Mouse (Mus musculus) embryonic facial prominence, embryonic 15.5 days (tissue): ENCODE data around the gene Lrp6. TPM values are rescaled to one million over a fixed set of nuclear protein-coding genes. Genes with fewer than 3 reads are reported as not detected.

Source experiments
- ATAC-seq: fragments of 200-750 bp; cut with Nextera tagmentation; 2 replicates; pipeline ENCODE4 v1.8.0; 2017; ENCODE audit warnings: low read depth, moderate TSS enrichment; ENCODE audit not compliant: insufficient number of reproducible peaks, low FRiP score, low TSS enrichment
- H3K27ac ChIP-seq: fragments of 300-500 bp; sonication (generic); replicated peaks from 2 replicates; pipeline ENCODE4 v1.5.1; 2015; ENCODE audit warnings: mild to moderate bottlenecking, inconsistent platforms
- H3K27me3 ChIP-seq: fragments of 300-500 bp; sonication (generic); 2 replicates; pipeline ENCODE4 v1.6.1; 2015; ENCODE audit warnings: inconsistent platforms
- H3K36me3 ChIP-seq: fragments of 300-500 bp; sonication (generic); 2 replicates; pipeline ENCODE4 v1.6.1; 2015; ENCODE audit warnings: mild to moderate bottlenecking, inconsistent platforms
- H3K4me1 ChIP-seq: fragments of 300-500 bp; sonication (generic); 2 replicates; pipeline ENCODE4 v1.6.1; 2015; ENCODE audit warnings: inconsistent platforms
- H3K4me2 ChIP-seq: fragments of 300-500 bp; sonication (generic); replicated peaks from 2 replicates; pipeline ENCODE4 v1.6.1; 2015; ENCODE audit warnings: mild to moderate bottlenecking, inconsistent platforms
- H3K4me3 ChIP-seq: fragments of 300-500 bp; sonication (generic); replicated peaks from 2 replicates; pipeline ENCODE4 v1.5.1; 2015; ENCODE audit warnings: mild to moderate bottlenecking, inconsistent platforms
- H3K9ac ChIP-seq: fragments of 300-500 bp; sonication (generic); 2 replicates; pipeline ENCODE4 v1.6.1; 2015; ENCODE audit warnings: inconsistent platforms
- H3K9me3 ChIP-seq: fragments of 300-500 bp; sonication (generic); replicated peaks from 2 replicates; pipeline ENCODE4 v1.6.1; 2016; ENCODE audit warnings: inconsistent platforms
- WGBS: fragments of 180-500 bp; shearing (Covaris S2); methylation state at CpG from one replicate; pipeline ENCODE4 v1.1.7; 2015; 5-methylcytosine and 5-hydroxymethylcytosine counted together
- polyA plus RNA-seq: library from polyadenylated mRNA; unstranded; fragments of >200 nt; fragmentation: Nextera tagmentation; extraction: Ambion mirVana; gene quantifications from 2 replicates; pipeline ENCODE4 v1.2.1, GENCODE M21; 2015

Lrp6 gene
- polyA plus RNA-seq, 1 experiment from 2014 or later, result 31.1 TPM

DNA sequence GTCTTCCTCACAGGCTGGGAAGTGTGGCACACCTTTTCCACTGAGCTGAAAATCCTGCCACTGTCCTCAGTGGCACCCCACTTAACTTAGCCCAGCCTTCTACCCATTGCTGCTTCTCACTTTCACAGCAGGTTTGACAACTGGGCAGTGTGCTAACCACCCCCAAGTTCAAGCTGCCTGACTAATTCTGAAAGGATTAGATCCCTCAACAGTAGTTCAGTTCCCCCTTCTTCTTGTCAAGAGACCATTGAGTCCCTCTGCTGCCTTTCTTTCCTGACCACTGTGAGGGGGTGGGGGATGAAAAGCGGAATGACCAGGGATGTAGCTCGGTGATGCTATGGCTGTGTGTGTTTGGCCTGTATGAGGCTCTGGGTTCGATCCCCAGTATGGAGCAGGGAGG is 133.5 kb downstream of the Lrp6 start:
- ATAC-seq, result no peak
- Histone ChIP-seq H3K27ac (no peak overlapping the region), H3K4me3 (no peak overlapping the region), H3K36me3 (no peaks in the 10 kb centered on the region), H3K27me3 (no peaks in the 10 kb centered on the region), H3K4me2 (no peak overlapping the region), H3K9me3 (no peaks in the 10 kb centered on the region), H3K4me1 (peaks cover 19% of the 10 kb centered on the region), H3K9ac (no peak overlapping the region)
- 78% methylated on average over 3 of the region's 3 CpGs for WGBS

DNA sequence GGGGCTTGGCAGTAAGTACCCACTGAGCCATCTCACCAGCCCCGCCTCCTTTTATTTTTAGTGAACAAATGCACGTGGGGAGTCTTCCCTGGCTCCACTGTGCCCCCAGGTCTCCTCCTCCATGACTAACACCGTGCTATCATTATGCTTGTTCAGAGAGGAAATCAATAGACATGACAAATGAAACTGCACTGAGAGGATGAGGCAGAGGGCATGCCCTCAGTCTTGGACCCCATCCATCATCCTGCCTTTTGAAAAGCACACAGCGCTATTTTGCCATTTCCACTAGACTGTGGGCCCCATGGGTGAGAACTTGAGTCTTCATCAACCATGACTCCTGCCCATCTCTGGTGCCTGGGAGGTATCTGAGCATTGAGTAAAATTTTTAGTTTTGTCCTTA is 135.2 kb downstream of the Lrp6 start:
- WGBS, result 84% methylated on average over 4 of the region's 4 CpGs
- no peak overlapping the region for H3K4me3 ChIP-seq
- no peaks in the 10 kb centered on the region for H3K27me3 ChIP-seq
- H3K9ac ChIP-seq, result no peak overlapping the region
- no peak overlapping the region for H3K27ac ChIP-seq
- no peak for ATAC-seq
- no peaks in the 10 kb centered on the region for H3K36me3 ChIP-seq
- H3K9me3 ChIP-seq, result no peaks in the 10 kb centered on the region
- H3K4me2 ChIP-seq, result no peak overlapping the region
- H3K4me1 ChIP-seq, result peaks cover 23% of the 10 kb centered on the region

DNA sequence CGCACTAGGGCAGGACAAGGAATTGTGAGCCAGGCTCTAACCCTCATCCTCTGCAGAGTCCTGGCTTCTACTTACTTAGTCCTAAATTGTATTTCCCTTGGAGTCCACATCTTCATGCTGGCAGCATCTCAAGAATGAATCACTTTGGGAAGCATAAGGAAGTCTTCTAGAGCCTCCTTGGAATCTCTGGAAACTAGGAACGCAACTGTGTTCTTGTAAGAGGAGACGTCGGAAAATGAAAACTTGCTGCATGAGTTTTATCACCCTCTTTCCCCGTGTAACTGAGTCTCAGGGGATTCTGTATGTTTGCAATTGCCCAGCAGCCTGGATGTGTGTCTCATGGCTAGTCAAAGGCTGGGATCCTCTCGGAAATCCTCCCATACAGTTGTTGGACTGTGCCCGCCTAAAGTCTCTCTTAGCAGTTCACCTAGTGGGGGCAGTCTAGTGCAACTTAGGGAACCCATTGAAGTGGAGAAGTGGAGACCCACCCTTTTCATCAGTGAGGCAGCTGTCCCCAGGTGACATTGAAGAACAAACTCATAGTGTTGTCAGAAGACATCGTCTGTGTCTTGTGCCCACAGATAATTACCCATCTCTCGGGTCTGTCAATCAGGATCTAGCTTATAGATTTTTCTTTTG is 136.5 kb downstream of the Lrp6 start:
- Histone ChIP-seq H3K4me2 (no peak overlapping the region), H3K27ac (peak overlapping the region; percentile 71), H3K9me3 (no peaks in the 10 kb centered on the region), H3K27me3 (no peaks in the 10 kb centered on the region), H3K4me3 (no peak overlapping the region), H3K9ac (no peak overlapping the region), H3K4me1 (peaks cover 25% of the 10 kb centered on the region), H3K36me3 (no peaks in the 10 kb centered on the region)
- 59% methylated on average over 9 of the region's 9 CpGs for WGBS
- no peak for ATAC-seq

DNA sequence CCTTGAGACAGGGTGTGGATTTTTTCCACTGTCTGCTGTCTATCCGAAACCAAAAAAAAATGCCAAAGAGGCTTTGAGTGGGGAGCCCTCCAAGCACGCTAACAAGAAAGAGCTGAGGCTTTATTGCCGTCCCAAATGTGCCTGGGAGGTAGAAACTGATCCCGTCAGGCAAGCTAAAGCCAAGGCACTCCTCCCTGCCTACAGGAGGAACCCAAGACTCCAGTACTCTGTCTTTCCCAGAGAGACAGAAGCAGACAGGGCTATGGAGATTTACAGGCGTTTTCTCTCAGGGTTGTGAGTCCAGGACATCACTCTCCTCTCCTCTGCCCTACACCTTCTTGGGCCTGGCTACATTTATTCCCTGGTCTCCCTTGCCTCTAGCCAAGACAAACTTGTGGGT is 138.3 kb downstream of the Lrp6 start:
- H3K4me2 ChIP-seq, result peak overlapping the region; percentile 12
- H3K36me3 ChIP-seq, result no peaks in the 10 kb centered on the region
- no peaks in the 10 kb centered on the region for H3K9me3 ChIP-seq
- H3K4me3 ChIP-seq, result no peak overlapping the region; the same call in 1 of the 2 replicates
- H3K27me3 ChIP-seq, result no peaks in the 10 kb centered on the region
- H3K27ac ChIP-seq, result peak overlapping the region; percentile 79
- WGBS, result 20% methylated on average over 5 of the region's 5 CpGs
- ATAC-seq, result 0 out of 2 replicates have a peak, but pooled peaks have one; percentile 25
- H3K9ac ChIP-seq, result no peak overlapping the region
- peaks cover 28% of the 10 kb centered on the region for H3K4me1 ChIP-seq

DNA sequence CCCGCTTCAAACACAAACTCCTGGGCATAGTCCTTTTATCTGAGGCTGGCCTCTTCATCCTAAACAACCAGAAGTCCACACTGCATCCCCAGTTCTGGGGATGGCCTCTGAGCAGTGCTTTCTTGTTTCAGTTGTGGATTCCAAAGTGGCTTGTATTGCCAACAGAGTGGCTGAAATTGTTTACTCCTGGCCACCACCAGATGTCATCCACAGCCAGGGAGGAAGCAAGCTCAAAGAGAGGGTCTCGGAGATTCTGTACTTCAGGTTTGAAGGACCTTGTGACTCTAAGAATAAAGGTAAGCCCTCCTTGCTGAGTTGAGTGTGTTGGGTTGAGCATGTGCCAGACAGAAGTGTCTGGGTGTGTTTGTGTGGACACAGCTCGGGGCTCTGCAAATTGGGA is 139.6 kb downstream of the Lrp6 start:
- Histone ChIP-seq H3K27me3 (no peaks in the 10 kb centered on the region), H3K27ac (no peak overlapping the region), H3K4me1 (peaks cover 28% of the 10 kb centered on the region), H3K9ac (no peak overlapping the region), H3K36me3 (no peaks in the 10 kb centered on the region), H3K9me3 (no peaks in the 10 kb centered on the region), H3K4me3 (no peak overlapping the region), H3K4me2 (no peak overlapping the region)
- ATAC-seq, result no peak
- WGBS, result 75% methylated on average over 3 of the region's 3 CpGs

DNA sequence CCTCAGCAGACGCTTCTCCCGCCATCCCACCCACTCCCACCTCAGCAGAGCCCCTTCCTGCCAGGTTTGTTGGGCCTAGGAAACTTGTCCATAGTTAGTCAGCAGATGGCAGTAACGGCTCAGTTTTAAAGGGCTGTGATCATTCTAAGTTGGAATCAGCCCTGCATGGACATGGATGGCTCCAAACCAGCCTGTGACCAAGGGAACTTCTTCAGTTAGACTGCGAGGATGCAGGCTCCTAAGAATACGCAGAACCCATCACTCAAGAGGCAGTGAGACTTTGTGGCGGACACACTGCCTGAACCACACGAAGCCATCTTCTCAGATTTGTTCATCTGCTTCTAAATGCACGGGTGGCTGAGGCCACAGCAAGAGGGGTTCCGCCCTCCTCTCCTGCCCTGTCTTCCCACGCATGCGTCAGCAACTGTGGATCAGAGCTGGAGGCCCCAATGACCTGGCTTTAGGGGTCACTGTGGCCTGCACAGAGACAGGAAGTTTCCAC is 141.5 kb downstream of the Lrp6 start:
- WGBS, result 24% methylated on average over 11 of the region's 11 CpGs
- 0 out of 2 replicates have a peak, but pooled peaks have one; percentile 46 for ATAC-seq
- Histone ChIP-seq H3K27ac (no peak overlapping the region), H3K4me2 (peak overlapping the region; percentile 35), H3K9me3 (no peaks in the 10 kb centered on the region), H3K9ac (no peak overlapping the region), H3K4me1 (peaks cover 26% of the 10 kb centered on the region), H3K27me3 (no peaks in the 10 kb centered on the region), H3K36me3 (no peaks in the 10 kb centered on the region), H3K4me3 (no peak overlapping the region)

DNA sequence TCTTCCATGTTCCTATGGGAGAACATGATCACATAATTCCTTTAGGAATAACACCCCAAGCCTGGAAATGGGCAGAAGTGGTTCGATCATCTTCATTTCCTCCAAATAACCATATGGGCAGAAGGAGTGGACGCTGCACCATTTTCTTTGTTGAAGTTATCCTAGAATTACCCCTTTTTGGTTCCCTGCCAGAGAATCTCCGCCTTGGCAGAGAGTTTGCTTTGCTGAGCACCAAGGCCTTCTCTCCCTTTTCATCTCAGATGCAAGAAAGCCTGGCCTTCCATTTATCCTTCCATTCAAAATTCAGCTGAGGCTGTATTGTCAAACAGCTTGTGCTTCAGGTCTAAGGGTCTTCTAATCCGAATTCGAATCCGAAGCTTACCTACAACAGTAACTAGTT is 144.8 kb downstream of the Lrp6 start:
- Histone ChIP-seq H3K27ac (no peak overlapping the region), H3K4me2 (no peak overlapping the region), H3K4me3 (no peak overlapping the region), H3K9me3 (no peaks in the 10 kb centered on the region), H3K9ac (no peak overlapping the region), H3K36me3 (no peaks in the 10 kb centered on the region), H3K27me3 (no peaks in the 10 kb centered on the region), H3K4me1 (peaks cover 5% of the 10 kb centered on the region; the same call in 1 of the 2 replicates)
- no peak for ATAC-seq
- WGBS, result 85% methylated on average over 6 of the region's 6 CpGs

DNA sequence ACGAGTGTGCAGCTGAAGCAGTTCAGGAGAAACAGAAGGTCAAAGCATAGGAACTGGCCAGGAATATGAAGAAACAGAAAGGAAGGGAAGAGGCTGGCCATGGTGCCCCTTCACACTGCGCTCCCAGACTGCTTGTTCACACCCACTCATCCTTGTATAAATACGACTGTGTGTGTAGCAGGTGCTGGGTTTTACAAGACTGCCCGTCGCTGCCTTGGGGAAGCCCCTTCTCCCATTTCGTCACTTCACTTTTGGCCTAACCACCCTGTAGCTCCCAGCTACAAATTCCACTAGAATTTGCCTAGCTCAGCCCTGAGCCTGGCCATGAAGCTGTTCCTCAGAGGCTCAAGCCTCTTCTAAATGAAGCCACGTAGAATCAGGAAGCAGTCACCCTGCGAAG is 146.4 kb downstream of the Lrp6 start:
- no peak overlapping the region for H3K9ac ChIP-seq
- H3K4me1 ChIP-seq, result peaks cover 4% of the 10 kb centered on the region; the same call in 1 of the 2 replicates
- WGBS, result 73% methylated on average over 8 of the region's 8 CpGs
- no peak for ATAC-seq
- H3K9me3 ChIP-seq, result no peaks in the 10 kb centered on the region
- no peaks in the 10 kb centered on the region for H3K36me3 ChIP-seq
- no peaks in the 10 kb centered on the region for H3K27me3 ChIP-seq
- H3K27ac ChIP-seq, result no peak overlapping the region
- H3K4me2 ChIP-seq, result no peak overlapping the region
- no peak overlapping the region for H3K4me3 ChIP-seq

DNA sequence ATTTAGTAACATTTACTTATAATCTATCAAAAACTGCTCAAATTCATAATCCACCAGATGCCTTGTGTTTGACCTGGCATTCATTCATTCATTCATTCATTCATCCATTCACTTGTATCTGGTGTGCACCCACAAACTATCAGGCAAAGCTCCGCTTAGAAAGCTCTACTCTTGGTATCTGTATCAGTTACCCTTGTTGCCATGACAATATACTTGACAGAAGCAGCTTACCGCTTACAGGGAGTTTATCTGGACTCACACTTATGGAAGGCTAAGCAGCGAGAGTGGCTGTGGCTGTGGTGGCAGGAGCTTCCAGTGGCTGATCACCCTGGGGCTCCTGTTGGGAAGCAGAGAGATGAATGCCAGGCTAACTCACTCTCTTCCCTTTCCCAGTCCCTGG is 148.9 kb downstream of the Lrp6 start:
- Histone ChIP-seq H3K27ac (no peak overlapping the region), H3K4me3 (no peak overlapping the region), H3K9me3 (no peaks in the 10 kb centered on the region), H3K36me3 (no peaks in the 10 kb centered on the region), H3K4me1 (no peaks in the 10 kb centered on the region), H3K27me3 (no peaks in the 10 kb centered on the region), H3K4me2 (no peak overlapping the region), H3K9ac (no peak overlapping the region)
- 67% methylated on average over 3 of the region's 3 CpGs for WGBS
- no peak for ATAC-seq

DNA sequence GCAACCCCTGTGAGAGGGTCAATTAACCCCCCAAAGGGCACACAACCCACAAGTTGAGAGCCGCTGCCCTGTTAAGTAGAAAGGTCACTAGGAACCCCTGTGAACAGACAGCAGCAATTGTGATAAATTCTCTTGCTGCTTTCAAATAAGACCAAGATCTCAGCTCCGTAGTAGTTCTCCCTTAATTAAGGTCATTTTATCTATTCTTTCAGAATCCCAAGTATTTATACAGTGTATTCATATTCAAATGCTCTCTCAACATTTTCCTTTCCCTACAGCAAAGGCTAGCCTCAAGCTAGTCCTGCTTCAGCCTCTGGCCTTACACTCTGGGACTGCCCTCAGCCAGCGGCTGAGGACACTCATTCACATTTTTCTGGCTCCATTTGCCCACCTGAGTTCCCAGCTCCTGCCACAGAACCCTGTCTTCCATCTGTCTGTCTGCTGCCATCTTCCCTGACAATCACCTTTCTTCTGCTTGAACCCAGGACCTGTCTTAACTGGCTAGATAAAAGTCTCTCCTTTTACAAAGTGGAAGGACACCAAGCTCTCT is 150.1 kb downstream of the Lrp6 start:
- H3K4me1 ChIP-seq, result no peaks in the 10 kb centered on the region

DNA sequence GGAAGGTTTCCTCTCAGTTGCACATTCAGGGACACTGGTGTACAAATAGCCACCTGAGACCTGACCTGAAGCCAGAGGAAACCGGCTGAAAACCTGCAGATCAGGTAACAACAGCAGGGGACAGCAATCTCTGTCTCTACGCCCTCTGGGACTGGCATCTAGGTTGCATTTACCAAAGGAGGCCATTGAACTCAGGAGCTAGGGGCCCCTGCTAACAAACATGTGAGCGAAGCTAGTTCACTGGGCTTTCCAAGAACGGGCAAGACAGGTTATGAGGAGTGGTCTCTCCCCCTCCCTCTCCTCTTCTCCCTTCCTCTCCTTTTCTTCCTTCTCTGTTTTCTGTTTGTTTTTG is 152.3 kb downstream of the Lrp6 start:
- 56% methylated on average over 4 of the region's 4 CpGs for WGBS

More for the DNA sequence above, 150.1 kb downstream of the Lrp6 start:
- no peaks in the 10 kb centered on the region for H3K27me3 ChIP-seq
- H3K9me3 ChIP-seq, result no peaks in the 10 kb centered on the region
- no peak overlapping the region for H3K4me2 ChIP-seq
- H3K4me3 ChIP-seq, result no peak overlapping the region
- no peak overlapping the region for H3K9ac ChIP-seq
- ATAC-seq, result no peak
- H3K36me3 ChIP-seq, result no peaks in the 10 kb centered on the region
- 36% methylated on average over 3 of the region's 3 CpGs for WGBS
- no peak overlapping the region for H3K27ac ChIP-seq

More for the DNA sequence above, 152.3 kb downstream of the Lrp6 start:
- H3K9me3 ChIP-seq, result no peaks in the 10 kb centered on the region
- no peaks in the 10 kb centered on the region for H3K36me3 ChIP-seq
- H3K4me3 ChIP-seq, result no peak overlapping the region
- no peak overlapping the region for H3K27ac ChIP-seq
- no peaks in the 10 kb centered on the region for H3K27me3 ChIP-seq
- no peaks in the 10 kb centered on the region for H3K4me1 ChIP-seq
- no peak overlapping the region for H3K9ac ChIP-seq
- no peak for ATAC-seq
- H3K4me2 ChIP-seq, result no peak overlapping the region
